Mouse (Mus musculus): ENCODE data around the gene BC017158. TPM values are rescaled to one million over a fixed set of nuclear protein-coding genes. Genes with fewer than 3 reads are reported as not detected.

The BC017158 gene
- total RNA-seq, 2 experiments from 2014 or later: 17.3 to 18.0 TPM

DNA sequence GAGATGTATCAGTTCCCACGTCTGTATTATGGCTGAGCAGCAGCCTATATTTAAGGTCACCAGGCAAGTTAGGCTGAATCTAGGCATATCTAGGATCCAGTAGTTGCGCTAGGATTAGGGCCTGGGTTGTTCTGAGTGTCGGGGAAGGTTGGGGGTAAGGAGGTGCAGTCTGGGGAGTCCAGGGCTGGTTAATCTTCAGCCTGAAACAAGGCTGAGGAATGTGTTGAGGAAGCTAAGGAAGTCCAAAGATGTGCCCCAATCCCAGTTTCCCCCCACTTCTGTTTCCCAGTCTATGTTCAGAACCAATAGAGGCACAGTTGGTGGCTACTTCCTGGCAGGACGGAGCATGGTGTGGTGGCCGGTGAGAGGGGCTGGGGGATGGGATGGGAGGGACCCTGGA is 31.9 kb downstream of the BC017158 start:
- DNase-seq (ENCODE audit: low spot score in 2 of 2): no peak

DNA sequence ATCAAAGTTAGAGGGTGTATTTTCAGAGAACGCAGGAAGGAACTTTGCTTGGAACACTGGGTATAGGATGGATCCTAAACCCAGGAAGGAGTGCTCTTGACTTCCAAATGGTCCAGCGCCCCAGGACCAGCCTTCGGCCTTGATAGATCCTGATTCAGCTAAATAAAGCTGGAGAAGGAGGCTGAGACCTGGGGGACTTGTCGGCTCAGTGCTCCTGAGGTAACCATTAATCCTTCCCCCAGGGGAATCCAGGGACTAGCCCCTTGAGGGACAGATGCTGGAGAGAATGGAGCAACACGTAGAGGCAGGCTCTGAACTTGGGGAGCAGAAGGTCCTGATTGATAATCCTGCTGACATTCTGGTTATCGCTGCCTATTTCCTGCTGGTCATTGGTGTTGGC is 32.6 kb downstream of the BC017158 start, which contains the start of gene Slc5a2:
Gene Slc5a2, plus strand, starts transcription at position 247 of the 400 bp plus-strand sequence.
- no peak for DNase-seq (ENCODE audit: low spot score in 2 of 2)

DNA sequence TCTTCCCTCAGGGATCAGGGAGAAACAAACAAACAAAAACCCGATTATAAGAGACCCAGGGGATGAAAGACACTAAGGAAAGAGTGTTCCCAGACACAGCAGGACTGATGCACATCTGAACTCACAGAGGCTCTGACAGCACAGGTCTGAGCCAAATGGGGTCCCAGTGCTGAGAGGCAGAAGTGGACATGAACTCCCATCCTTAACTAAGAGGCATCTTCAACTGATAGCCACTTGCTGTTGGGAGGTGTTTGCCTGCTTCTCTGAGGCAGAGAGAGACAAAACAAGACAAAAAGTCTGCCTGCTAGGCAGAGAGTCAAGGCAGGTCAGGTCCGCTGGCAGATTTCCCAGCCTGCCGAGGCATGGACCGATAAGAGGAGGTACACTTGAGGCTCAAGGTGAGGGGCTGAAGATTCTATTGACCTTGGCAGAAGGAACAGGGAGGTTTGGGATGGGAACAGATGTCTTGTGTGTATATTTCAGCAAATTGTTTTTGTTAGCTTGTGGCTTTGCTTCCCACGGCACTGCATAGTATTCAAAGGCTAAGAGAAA is 41.1 kb downstream of the BC017158 start:
- DNase-seq (ENCODE audit: low spot score in 2 of 2): no peak

DNA sequence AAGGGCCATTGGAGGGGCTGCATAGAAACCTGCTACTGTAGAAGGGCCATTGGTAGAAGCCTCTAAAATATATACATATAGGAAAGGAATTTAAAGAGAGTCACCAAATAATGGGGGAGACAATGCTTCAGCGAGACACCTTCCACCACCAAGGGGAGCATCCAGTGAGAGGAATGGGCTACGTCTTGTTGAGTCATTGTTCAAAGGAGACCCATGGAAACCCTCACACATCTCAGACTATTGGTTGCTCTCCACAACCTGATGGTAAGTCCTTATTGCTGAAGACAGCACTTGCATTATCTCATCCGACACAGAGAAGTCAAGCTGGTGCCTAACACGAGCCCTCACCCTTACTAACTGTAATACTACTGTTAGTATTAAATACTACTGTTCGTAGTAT is 42.2 kb downstream of the BC017158 start:
- DNase-seq (ENCODE audit: low spot score in 2 of 2): no peak

DNA sequence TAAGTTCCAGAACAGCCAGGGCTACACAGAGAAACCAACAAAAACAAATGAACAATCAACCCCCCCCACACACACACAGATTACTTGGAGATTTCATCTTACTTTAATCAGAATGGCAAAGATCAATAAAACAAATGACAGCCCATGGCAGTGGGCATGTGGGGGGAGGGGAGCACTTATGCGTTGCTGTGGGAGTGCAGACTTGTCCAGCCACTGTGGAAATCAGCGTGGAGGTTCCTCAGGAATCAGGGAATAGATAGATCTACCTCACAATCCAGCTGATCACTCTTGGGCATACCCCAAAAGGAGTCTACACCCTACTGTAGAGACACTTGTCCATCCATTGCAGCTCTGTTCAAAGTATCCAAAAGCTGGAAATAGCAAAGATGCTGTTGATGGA is 43.0 kb downstream of the BC017158 start:
- no peak for DNase-seq (ENCODE audit: low spot score in 2 of 2)

DNA sequence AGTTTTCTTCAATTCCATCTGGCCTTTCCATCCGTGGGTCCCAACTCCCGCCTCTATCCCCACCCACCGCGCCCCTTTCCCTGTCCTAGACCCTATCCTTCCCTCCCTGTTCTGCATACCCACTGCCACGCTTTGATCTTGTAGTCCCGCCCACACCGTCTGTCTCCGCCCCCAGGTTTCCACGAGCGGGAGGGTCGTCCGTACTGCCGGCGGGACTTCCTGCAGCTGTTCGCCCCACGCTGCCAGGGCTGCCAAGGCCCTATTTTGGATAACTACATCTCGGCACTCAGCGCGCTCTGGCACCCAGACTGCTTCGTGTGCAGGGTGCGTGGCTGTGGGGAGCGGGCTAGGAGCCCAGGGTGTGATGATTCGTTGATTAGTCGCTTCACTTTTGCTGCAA is 45.4 kb downstream of the BC017158 start:
- no peak for DNase-seq (ENCODE audit: low spot score in 2 of 2)

DNA sequence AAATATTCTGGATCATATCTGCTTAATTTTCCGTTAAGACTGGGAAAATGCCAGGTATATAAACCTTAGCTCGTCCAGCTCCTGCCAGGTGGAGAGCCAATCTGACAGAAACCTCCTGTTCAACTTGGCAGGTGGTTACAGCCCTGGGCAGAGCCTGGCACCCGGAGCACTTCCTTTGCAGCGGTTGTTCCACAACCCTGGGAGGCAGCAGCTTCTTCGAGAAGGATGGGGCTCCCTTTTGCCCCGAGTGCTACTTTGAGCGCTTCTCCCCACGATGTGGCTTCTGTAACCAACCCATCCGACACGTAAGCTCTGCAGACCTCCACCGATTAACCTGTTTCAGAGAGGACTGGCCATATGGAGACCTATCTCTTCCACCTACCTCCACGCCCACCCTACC is 46.0 kb downstream of the BC017158 start:
- DNase-seq (ENCODE audit: low spot score in 2 of 2): no peak

DNA sequence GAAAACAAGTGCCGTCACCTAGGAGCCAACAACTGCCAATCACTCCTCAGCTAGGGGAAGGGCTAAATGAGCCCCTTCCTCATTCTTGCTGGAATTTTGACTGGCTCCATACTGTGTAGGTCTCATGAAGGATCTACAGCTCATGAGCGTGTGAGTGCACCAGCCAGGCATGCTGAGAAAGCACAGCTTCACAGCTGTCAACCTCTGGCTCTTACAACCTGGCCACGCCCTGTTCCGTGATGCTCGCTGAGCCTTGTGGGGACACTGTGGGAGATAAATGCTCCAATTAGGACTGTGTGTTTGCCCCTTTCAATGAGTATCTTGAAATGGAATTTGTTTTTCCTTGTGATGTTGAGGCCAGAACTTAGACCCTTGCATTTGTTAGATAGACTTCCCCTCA is 48.0 kb downstream of the BC017158 start:
- no peak for DNase-seq (ENCODE audit: low spot score in 2 of 2)

DNA sequence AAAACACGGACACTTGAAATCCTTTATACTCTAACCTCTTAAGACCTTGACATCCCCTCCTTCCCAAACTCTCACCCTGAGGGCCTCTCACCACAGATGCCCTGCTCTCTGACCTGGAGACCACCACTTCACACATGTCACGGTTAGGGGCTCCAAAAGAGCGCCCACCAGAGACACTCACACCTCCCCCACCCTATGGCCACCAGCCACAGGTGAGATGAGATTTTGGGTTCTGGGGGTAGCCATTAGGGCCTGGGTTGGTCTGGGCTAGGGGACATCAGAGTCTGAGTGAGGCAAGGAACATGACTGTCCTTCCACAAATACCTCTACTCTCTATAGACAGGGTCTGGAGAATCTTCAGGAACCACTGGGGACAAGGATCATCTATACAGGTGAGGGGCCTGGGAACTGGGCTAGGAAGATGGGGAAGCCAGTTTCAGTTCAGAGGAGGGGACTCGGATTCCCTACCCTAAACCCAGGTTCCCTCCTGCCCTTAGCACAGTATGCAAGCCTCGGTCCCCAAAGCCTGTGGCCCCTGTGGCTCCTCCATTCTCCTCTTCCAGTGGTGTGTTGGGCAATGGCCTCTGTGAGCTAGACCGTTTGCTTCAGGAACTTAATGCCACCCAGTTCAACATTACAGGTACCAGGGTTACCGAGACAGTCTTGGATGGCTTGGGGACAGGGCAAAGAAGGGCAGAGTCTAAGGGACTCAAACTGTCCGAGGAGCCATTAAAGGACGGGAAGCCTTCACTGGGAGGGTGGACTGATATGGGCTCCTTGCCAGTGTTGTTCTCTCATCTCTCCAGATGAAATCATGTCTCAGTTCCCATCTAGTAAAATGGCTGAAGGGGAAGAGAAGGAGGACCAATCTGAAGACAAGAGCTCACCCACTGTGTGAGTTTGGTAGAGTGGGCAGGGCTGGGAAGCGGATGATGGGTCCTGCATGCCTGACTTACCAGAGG is 49.6 kb downstream of the BC017158 start:
- no peak for DNase-seq (ENCODE audit: low spot score in 2 of 2)

DNA sequence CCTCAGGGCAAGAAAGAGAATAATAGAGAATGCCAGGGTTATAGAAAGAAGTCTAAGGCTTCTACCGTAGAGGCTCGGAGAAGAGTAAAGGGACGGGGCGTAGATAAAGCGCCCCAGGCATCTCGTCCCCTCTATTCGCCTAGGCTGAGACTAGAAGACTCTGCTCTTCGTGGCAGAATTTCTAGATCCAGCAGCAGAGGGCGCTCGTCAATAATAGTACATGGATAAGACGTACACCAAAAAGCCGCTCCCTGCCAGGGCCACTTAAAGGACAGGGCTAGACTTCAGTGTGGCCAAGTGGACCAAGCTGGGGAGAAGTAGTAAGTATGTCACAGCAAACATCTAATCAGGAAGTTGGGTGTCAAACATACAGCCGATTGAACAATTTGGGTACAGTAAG is 50.5 kb downstream of the BC017158 start:
- DNase-seq (ENCODE audit: low spot score in 2 of 2): peak; percentile 71 to 90

DNA sequence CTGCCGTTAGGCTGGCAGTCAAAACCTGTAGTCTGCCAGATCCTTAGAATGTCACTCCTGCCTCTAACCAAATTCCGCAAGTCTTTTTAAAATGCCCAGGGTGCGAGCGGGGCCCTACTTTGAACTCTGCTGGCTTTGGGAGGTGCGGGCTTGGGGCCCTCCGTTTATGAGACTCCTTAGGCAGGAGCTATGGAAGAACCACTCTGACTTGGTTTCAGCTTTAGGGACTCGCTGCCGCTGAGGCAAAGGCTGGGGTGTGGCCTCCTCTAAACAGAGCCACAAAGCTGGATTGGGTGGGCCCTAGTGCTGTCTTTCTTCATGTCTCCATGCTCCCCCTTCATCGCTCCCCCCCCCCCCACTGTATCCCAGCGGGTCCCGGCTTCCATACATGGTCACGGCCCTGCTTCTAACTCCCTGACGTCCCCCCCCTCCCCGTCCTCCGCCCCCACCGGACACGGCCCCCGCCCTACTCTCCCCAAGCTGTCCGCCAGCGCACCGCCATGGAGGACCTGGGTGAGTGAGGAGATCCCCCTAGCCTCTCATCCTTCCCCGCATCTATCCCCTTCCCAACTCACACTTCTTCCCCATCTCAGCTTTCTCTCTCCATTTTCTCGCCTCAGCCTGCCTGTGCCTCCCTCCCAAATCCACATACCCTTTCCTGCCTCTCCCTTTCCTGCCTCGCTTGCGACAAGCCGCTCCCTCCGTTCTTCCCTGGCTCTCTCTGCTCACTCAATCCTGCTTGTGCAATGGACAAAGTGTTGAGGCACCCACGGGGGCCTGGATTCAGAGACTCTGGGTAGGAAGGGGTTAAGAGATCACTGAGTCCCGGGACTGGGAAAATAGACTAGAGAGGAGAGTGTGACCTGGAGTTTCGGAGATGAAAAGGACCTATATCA is 51.2 kb downstream of the BC017158 start, which contains the start of gene Tgfb1i1:
Gene Tgfb1i1, plus strand, starts transcription at position 317 of the 896 bp plus-strand sequence.
- peak; percentile 54 to 73 for DNase-seq (ENCODE audit: low spot score in 2 of 2)

DNA sequence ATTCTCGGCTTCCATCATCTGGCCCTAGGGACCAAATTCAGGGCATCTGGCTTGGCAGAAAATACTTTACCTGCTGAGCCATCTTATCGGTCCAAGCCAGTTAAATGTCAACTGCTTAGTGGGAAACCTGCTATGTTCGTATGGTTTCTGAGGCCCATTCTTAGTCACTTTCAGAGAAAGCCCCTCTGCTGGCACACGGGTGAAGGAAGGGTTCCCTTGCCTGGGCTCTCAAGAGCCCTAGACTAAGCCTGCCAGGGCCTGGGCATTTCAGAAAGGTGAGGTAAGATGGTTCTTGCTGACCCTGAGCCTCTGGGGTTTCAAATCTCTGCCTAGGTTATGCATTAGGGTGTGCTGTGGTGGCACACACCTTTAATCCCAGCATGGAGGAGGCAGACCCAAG is 52.4 kb downstream of the BC017158 start:
- no peak for DNase-seq (ENCODE audit: low spot score in 2 of 2)

DNA sequence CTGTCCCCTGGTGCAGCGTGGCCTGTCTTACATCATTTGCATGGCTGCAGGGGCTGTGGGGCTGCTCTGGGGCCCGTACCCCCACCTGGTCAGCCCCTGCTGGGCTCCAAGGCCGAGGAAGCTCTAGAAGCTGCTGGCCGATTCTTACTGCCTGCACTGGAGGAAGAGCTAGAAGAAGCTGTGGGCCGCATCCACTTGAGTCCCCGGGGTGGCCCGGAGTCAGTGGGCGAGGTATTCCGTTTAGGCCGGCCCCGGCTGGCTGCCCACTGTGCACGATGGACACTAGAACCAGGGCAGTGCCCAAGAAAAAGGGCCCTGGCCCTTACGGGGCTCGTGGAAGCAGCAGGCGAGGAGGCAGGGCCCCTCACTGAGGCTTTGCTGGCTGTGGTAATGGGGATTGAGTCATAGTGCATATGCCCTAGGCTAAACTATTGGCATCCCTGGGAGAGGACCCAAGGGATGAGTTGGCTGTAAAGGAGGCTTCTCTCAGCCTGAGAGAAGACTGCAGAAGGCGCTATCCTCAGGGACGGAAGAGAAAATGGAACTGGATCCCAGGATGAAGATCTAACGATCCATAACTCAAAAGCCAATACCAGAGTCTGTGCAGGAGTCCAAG is 53.5 kb downstream of the BC017158 start:
- no peak for DNase-seq (ENCODE audit: low spot score in 2 of 2)

DNA sequence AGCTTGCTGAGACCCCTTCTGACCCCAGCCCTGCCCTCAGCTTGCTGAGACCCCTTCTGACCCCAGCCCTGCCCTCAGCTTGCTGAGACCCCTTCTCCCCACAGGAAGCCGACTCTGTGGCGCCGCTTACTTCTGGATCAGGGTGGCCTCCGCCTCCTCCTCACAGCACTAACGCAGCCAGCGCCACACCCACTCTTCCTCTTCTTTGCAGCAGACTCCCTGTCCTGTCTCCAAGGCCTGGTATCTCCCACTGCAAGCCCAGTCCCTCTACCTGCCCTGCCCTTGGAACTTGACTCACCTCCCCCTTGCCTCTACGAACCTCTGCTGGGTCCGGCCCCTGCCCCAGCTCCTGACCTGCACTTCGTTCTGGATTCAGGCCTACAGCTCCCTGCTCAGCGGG is 54.0 kb downstream of the BC017158 start:
- DNase-seq (ENCODE audit: low spot score in 2 of 2): no peak

DNA sequence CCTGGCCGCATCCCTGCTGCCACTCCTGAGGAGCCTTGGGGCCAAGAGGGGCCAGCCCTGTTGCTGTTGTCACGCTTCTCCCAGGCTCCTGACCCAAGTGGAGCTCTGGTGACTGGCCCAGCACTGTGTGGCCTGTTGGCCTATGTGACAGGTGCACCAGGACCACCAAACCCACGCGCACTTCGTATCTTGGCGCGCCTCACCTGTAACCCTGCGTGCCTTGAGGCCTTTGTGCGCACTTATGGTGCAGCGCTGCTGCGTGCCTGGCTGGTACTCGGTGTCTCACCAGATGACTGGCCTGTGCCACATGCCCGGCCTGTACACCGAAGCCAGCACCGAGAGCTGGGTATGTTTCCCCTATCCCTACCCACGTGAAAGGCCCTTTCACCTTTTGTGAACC is 55.6 kb downstream of the BC017158 start:
- no peak for DNase-seq (ENCODE audit: low spot score in 2 of 2)

DNA sequence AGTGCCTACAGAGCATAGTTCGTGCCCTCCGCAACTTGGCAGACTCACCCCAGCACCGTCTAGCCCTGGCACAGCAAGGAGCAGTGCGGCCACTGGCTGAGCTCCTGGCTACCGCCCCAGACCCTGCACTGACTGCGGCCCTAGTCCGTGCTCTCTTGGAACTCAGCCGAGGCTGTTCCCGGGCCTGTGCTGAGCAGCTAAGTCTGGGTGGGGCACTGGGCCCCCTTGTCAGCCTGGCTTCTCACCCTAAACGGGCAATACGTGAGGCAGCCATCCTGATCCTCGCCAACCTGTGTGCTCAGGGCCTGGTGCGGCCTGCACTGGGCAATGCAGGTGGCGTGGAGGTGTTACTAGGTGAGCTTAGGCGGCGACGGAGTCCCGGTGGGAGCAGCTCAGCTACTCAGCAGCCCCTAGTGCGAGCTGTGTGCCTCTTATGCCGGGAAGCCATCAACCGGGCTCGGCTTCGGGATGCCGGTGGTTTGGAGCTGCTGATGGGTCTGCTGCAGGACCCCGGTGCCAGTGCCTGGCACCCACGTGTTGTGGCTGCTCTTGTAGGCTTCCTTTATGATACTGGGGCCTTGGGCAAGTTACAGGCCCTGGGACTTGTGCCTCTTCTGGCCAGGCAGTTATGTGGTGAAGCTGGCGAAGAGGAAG is 57.7 kb downstream of the BC017158 start:
- DNase-seq (ENCODE audit: low spot score in 2 of 2): no peak

DNA sequence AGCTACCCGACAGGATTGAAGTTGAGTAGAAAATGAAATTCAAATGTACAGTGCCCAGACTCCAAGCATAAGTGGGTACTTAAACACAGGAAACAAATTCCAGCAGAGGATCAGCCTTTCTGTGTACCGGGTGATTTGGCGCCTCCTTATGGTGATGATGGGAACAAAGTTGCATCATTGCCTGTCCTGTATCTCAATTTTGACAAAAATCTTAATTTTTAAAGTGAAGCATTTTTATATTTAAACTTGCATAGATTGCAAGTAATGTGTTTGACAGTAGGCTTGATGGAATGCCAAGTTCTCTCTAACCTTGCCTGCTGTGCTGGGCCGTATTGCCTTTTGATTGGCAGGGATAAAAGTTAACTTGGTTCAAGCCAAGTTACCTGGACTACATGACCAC is 59.0 kb downstream of the BC017158 start:
- DNase-seq (ENCODE audit: low spot score in 2 of 2): no peak

DNA sequence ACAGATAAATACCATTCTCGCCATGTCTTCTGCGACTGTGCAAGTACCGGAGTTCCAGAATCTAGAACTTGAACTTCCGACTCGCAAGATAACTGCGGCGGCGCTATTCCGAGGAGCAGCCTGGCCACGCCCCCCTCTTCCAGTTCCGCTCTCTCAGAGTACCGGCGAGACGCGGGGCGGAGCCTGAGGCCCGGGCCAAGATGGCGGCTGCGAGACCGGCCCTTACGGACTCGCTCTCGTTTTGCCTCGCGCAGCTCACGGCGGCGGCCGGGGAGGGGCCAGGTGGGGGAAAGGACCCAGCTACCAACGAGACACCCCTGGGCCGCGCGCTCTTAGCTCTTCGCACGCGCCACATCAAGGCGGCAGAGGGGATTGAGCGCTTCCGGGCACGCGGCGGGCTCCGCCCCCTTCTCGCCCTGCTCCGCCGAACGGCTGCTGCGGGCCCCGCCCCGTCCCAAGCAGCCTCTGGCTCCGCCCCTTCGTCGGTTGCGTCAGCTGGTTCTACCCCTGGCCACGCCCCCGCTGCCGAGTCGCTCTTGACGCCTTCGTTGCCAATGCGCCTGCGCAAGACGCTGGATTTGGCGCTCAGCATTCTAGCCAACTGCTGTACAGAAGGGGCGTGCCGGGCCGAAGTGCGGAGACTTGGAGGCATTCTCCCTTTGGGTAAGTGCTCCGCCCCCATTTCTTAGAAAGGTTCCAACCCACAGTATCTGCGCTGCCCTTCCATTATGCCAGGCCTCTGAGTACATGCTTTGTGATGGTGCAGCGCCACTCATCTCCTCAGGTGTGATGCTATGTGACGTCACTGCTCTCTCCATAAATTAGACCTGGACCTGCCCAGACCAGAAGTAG is 59.8 kb downstream of the BC017158 start, which contains the start of gene 9130023H24Rik:
Gene 9130023H24Rik, minus strand, starts transcription at position 105 of the 852 bp plus-strand sequence.
- DNase-seq (ENCODE audit: low spot score in 2 of 2): peak; percentile 100

DNA sequence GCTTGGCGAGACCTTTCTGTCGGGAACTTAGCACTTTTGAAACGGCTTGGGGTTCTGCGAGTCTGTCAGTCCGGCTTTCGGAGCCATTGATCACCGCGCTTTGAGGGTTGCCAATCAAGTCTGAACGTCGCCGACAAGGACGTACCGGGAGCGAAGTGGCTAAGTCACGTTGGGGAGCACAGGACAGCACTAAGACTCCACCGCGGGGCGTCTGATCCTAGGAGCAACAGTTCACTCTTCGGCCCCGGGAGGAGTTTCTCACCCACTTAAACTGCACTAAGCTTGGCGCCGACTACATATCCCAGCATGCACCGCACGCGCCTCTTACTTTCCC is 60.4 kb downstream of the BC017158 start:
- DNase-seq (ENCODE audit: low spot score in 2 of 2): no peak

All from gastrocnemius, postnatal 4 days (tissue).